In genomic region chr15:60848630-60849029, GRCm38 (mm10) we compare ENCODE assay signal across 29 mouse cellular contexts. TPM values are rescaled to one million over a fixed set of nuclear protein-coding genes. Genes with fewer than 3 reads are reported as not detected.
A peak's percentile ranks its signal among the peaks of the same experiment; 100 is the strongest.
DNase-seq lines count a peak whose midpoint lies in the region; ATAC-seq lines count a peak whose summit lies in the region.
"Had no signal": no experiment of that assay in that cellular context is flagged by ENCODE, and none has a peak within 500 bp of the region (broad histone marks: within the 10 kb centered on the region; RNA-seq: fewer than 3 reads in every experiment).

No protein-coding gene starts in this region.

- no peak overlapping the region for H3K4me3 ChIP-seq in midbrain, embryonic 16.5 days (ENCODE audit: low read depth, low read length)
- H3K4me3 ChIP-seq: embryonic facial prominence, embryonic 12.5 days; forebrain, embryonic 15.5 days; gastrocnemius, adult 2 months; heart, embryonic 12.5 days; hindbrain, embryonic 10.5 days; intestine, embryonic 15.5 days; left cerebral cortex, adult 2 months; liver, embryonic 13.5 days; midbrain, embryonic 12.5 days; neural tube, embryonic 15.5 days had no signal

- no peaks in the 10 kb centered on the region for H3K36me3 ChIP-seq in midbrain, embryonic 16.5 days (ENCODE audit: control insufficient read depth, insufficient read depth, low read length)
- H3K36me3 ChIP-seq: embryonic facial prominence, embryonic 12.5 days; forebrain, embryonic 15.5 days; heart, embryonic 12.5 days; hindbrain, embryonic 10.5 days; intestine, embryonic 15.5 days; liver, embryonic 13.5 days; midbrain, embryonic 12.5 days; neural tube, embryonic 15.5 days had no signal

- no peak overlapping the region for H3K27ac ChIP-seq in midbrain, embryonic 16.5 days (ENCODE audit: low read length)
- H3K27ac ChIP-seq: embryonic facial prominence, embryonic 12.5 days; forebrain, embryonic 15.5 days; gastrocnemius, adult 2 months; hindbrain, embryonic 10.5 days; intestine, embryonic 15.5 days; left cerebral cortex, adult 2 months; liver, embryonic 13.5 days; midbrain, embryonic 12.5 days; neural tube, embryonic 15.5 days had no signal

- no peak overlapping the region for H3K4me2 ChIP-seq in midbrain, embryonic 16.5 days (ENCODE audit: low read length)
- H3K4me2 ChIP-seq: embryonic facial prominence, embryonic 12.5 days; forebrain, embryonic 15.5 days; heart, embryonic 12.5 days; intestine, embryonic 15.5 days; liver, embryonic 13.5 days; midbrain, embryonic 12.5 days; neural tube, embryonic 15.5 days had no signal

- peak; percentile 65 for ATAC-seq in granulocyte monocyte progenitor cell, adult 5-6 weeks (replicated peaks; ENCODE audit: poor library complexity, severe bottlenecking)
- ATAC-seq in midbrain, embryonic 16.5 days: no peak
- ATAC-seq: forebrain, embryonic 15.5 days; hindbrain, embryonic 16.5 days; intestine, embryonic 15.5 days; Patski had no signal

- H3K9ac ChIP-seq in midbrain, embryonic 16.5 days (ENCODE audit: low read depth, low read length): no peak overlapping the region
- H3K9ac ChIP-seq: embryonic facial prominence, embryonic 12.5 days; forebrain, embryonic 15.5 days; heart, embryonic 12.5 days; intestine, embryonic 15.5 days; liver, embryonic 13.5 days; midbrain, embryonic 12.5 days; neural tube, embryonic 15.5 days had no signal

- 68% methylated on average over 3 of the region's 3 CpGs for WGBS in midbrain, embryonic 16.5 days

- H3K9me3 ChIP-seq in midbrain, embryonic 16.5 days (replicated peaks; ENCODE audit: control insufficient read depth, low read length, poor library complexity, severe bottlenecking): no peaks in the 10 kb centered on the region
- H3K9me3 ChIP-seq: embryonic facial prominence, embryonic 12.5 days; forebrain, embryonic 15.5 days; heart, embryonic 12.5 days; hindbrain, embryonic 10.5 days; intestine, embryonic 15.5 days; liver, embryonic 13.5 days; midbrain, embryonic 12.5 days; neural tube, embryonic 15.5 days had no signal

- H3K4me1 ChIP-seq in midbrain, embryonic 16.5 days (ENCODE audit: control insufficient read depth, insufficient read depth, low read length): peaks cover 7% of the 10 kb centered on the region

- peak; percentile 9 for DNase-seq in layer of hippocampus, adult 11-12 months (ENCODE audit: low spot score)
- no peak for DNase-seq in layer of hippocampus, adult 9-10 months (ENCODE audit: low spot score)
- peak; percentile 31 to 65 for DNase-seq in right cerebral cortex, postnatal 36 days (ENCODE audit: low spot score in 2 of 2)
- no peak for DNase-seq in right cerebral cortex, postnatal 4 days
- DNase-seq in telencephalon, adult 2 months (ENCODE audit: low read depth, low spot score): peak; percentile 53
- no peak for DNase-seq in natural killer cell, adult 2 months (ENCODE audit: low spot score in 2 of 2)
- DNase-seq: cerebellum, adult 11-12 months; cerebellum, postnatal 14 days; gastrocnemius, adult 2 months; heart, postnatal 10 days; kidney, adult 8-10 months; kidney, postnatal 25 days; liver, embryonic 13.5 days; lung, adult 2 months; lung, postnatal 14 days; thymus, adult 2 months; thymus, postnatal 4 days had no signal

- H3K27me3 ChIP-seq in midbrain, embryonic 16.5 days (ENCODE audit: control insufficient read depth, insufficient read depth, low read depth, low read length): no peaks in the 10 kb centered on the region
- H3K27me3 ChIP-seq: embryonic facial prominence, embryonic 12.5 days; forebrain, embryonic 15.5 days; heart, embryonic 12.5 days; intestine, embryonic 15.5 days; liver, embryonic 13.5 days; midbrain, embryonic 12.5 days; neural tube, embryonic 15.5 days; Patski had no signal

RNA-seq across cellular contexts. Expression of gene Fam84b, which starts 4.9 kb away (rescaled TPM):
- total RNA-seq in granulocyte monocyte progenitor cell, adult 5-6 weeks (2014; fragmentation: Nextera tagmentation): 8.9 and 9.8 TPM in 2 replicates
- total RNA-seq in granulocyte monocyte progenitor cell, adult 5-6 weeks (2017): 7.9 and 9.0 TPM in 2 replicates
- polyA plus RNA-seq in midbrain, embryonic 16.5 days (2015; fragmentation: Nextera tagmentation; extraction: Ambion mirVana): 9.7 and 10.8 TPM in 2 replicates

Comparison
In these comparisons a context has a peak if more than half of its experiments do, and no peak if none do; other contexts are left out.
1. DNase-seq: peak in layer of hippocampus, adult 11-12 months (single experiment), right cerebral cortex, postnatal 36 days (2 of 2) and telencephalon, adult 2 months (single experiment); none in layer of hippocampus, adult 9-10 months (single experiment), right cerebral cortex, postnatal 4 days (single experiment) and natural killer cell, adult 2 months (0 of 2).